Mouse (Mus musculus) liver, embryonic 11.5 days (tissue): ENCODE data around the gene Myo1g. TPM values are rescaled to one million over a fixed set of nuclear protein-coding genes. Genes with fewer than 3 reads are reported as not detected.

Experiments
- ATAC-seq: fragments of 200-750 bp; cut with Nextera tagmentation; replicated peaks from 2 replicates; pipeline ENCODE4 v1.8.0; 2017; ENCODE audit warnings: moderate number of reproducible peaks, mild to moderate bottlenecking, moderate TSS enrichment, moderate library complexity; ENCODE audit not compliant: low FRiP score
- DNase-seq: peaks from one replicate; pipeline ENCODE4 v3.0.0-alpha.2; 2017; ENCODE audit warnings: low spot score
- H3K27ac ChIP-seq: fragments of 300-500 bp; sonication (generic); 2 replicates; pipeline ENCODE4 v1.5.1; 2014; ENCODE audit warnings: mild to moderate bottlenecking, low read depth, low read length, control low read depth
- H3K27me3 ChIP-seq: fragments of 300-500 bp; sonication (generic); replicated peaks from 2 replicates; pipeline ENCODE4 v1.6.1; 2014; ENCODE audit warnings: low read length, mixed read lengths; ENCODE audit not compliant: control insufficient read depth, insufficient read depth
- H3K36me3 ChIP-seq: fragments of 300-500 bp; sonication (generic); 2 replicates; pipeline ENCODE4 v1.6.1; 2014; ENCODE audit warnings: mild to moderate bottlenecking, low read length, moderate library complexity, mixed read lengths; ENCODE audit not compliant: control insufficient read depth, insufficient read depth
- H3K4me1 ChIP-seq: fragments of 300-500 bp; sonication (generic); replicated peaks from 2 replicates; pipeline ENCODE4 v1.6.1; 2014; ENCODE audit warnings: low read length, mixed read lengths; ENCODE audit not compliant: control insufficient read depth, insufficient read depth
- H3K4me2 ChIP-seq: fragments of 300-500 bp; sonication (generic); 2 replicates; pipeline ENCODE4 v1.6.1; 2014; ENCODE audit warnings: mild to moderate bottlenecking, control low read depth, moderate library complexity
- H3K4me3 ChIP-seq: fragments of 300-500 bp; sonication (generic); 2 replicates; pipeline ENCODE4 v1.5.1; 2014; ENCODE audit warnings: low read depth, low read length, control low read depth
- H3K9ac ChIP-seq: fragments of 300-500 bp; sonication (generic); 2 replicates; pipeline ENCODE4 v1.6.1; 2014; ENCODE audit warnings: low read depth, low read length, control low read depth
- H3K9me3 ChIP-seq: fragments of 300-500 bp; sonication (generic); 2 replicates; pipeline ENCODE4 v1.6.1; 2016; ENCODE audit warnings: low read length, inconsistent platforms, mixed read lengths; ENCODE audit not compliant: control insufficient read depth
- WGBS: fragments of 180-500 bp; shearing (Covaris S2); extraction: QIAGEN DNeasy Blood & Tissue Kit; methylation state at CpG from one replicate; pipeline ENCODE4 v1.1.7; 2014; 5-methylcytosine and 5-hydroxymethylcytosine counted together
- microRNA-seq: library from miRNA; unstranded; fragments of <30 nt; microRNA quantifications from one replicate; pipeline ENCODE4, GENCODE M21; 2017; ENCODE audit warnings: borderline number of aligned reads
- polyA plus RNA-seq: library from polyadenylated mRNA; unstranded; fragments of >200 nt; fragmentation: Nextera tagmentation; extraction: Ambion mirVana; gene quantifications from 2 replicates; pipeline ENCODE4 v1.2.1, GENCODE M21; 2014

Gene Myo1g
- polyA plus RNA-seq, 1 experiment from 2014 or later: 5.6 TPM

DNA sequence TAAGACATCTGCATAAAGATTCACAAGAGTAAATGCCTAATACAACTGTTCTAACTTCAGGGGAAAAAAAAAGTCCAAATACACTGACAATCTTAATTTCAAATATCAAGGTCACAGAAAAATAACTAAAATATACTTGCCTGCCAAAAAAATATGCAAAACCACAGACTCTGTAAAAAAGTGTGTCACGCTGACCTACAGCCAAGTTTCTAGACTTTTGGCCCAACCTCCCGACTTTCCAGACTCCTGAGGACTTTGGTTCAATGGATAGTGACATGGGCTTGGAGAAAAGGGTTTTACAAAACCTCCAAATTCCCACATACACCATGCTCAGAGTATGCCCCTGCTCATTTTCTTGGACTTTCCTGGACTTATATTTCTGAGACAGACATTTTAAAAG, 52.2 kb downstream of the Myo1g start:
- WGBS: 88% methylated on average over 2 of the region's 2 CpGs
- DNase-seq (no peak), ATAC-seq (no peak)
- no peak overlapping the region for H3K27ac ChIP-seq
- H3K27me3 ChIP-seq: no peaks in the 10 kb centered on the region
- peaks cover 26% of the 10 kb centered on the region for H3K4me1 ChIP-seq
- H3K36me3 ChIP-seq: peaks cover 16% of the 10 kb centered on the region; the same call in 1 of the 2 replicates
- H3K4me3 ChIP-seq: no peak overlapping the region
- H3K9ac ChIP-seq: no peak overlapping the region
- no peaks in the 10 kb centered on the region for H3K9me3 ChIP-seq
- no peak overlapping the region for H3K4me2 ChIP-seq

DNA sequence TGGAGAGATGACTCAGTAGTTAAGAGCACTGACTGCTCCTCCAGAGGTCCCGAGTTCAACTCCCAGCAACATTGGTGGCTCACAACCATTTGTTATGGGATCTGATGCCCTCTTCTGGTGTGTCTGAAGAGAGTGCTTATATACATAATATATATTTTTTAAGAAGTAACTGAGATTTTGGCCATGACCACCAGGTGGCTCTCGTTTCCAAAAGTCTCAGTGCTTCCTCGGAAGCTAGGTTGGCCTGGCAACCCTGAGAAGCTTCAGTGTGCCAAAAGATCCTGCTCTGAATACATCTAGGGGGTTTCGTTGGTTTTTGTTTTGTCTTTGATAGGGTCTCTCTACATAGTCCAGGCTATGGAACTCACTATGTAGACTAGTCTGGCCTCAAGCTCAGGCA, 55.6 kb downstream of the Myo1g start:
- no peak overlapping the region for H3K27ac ChIP-seq
- H3K9me3 ChIP-seq: no peaks in the 10 kb centered on the region
- DNase-seq (no peak), ATAC-seq (peak; percentile 45)
- H3K4me3 ChIP-seq: no peak overlapping the region
- WGBS: 28% methylated on average over 4 of the region's 4 CpGs
- H3K9ac ChIP-seq: no peak overlapping the region
- H3K36me3 ChIP-seq: peaks cover 10% of the 10 kb centered on the region; the same call in 1 of the 2 replicates
- peaks cover 3% of the 10 kb centered on the region for H3K4me1 ChIP-seq
- H3K27me3 ChIP-seq: no peaks in the 10 kb centered on the region
- no peak overlapping the region for H3K4me2 ChIP-seq

DNA sequence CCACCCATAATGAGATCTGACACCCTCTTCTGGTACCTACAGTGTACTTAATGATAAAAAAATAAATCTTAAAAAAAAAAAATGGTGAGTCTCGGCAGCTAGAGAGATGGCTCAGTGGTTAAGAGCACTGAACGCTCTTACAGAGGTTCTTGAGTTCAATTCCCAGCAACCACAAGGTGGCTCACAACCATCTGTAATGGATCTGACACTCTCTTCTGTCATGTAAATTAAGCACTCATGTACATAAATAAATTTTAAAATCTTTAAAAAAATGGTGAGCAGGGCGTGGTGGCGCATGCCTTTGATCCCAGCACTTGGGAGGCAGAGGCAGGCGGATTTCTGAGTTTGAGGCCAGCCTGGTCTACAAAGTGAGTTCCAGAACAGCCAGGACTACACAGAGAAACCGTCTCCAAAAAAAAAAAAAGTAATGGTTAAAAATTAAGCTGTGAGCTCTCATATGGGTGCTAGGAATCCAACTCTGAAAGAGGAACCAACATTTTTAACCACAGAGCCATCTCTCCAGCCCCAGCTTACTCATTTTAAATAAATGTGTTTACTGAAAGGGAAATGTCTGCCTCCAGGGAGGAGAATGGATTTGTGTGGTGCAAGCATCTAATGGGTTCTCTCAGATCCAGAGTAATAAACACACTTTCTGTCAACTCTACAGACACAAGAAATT, 57.5 kb downstream of the Myo1g start:
- H3K4me3 ChIP-seq: no peak overlapping the region
- ATAC-seq (no peak), DNase-seq (no peak)
- no peaks in the 10 kb centered on the region for H3K9me3 ChIP-seq
- H3K9ac ChIP-seq: no peak overlapping the region
- peaks cover 10% of the 10 kb centered on the region; the same call in 1 of the 2 replicates for H3K36me3 ChIP-seq
- WGBS: 83% methylated on average over 6 of the region's 6 CpGs
- no peaks in the 10 kb centered on the region for H3K27me3 ChIP-seq
- no peak overlapping the region for H3K4me2 ChIP-seq
- H3K4me1 ChIP-seq: no peaks in the 10 kb centered on the region
- no peak overlapping the region for H3K27ac ChIP-seq

Small RNA genes lying within 50 kb of the gene (microRNA-seq; reads per million reads assigned to microRNA genes)
- not detected for gene Gm22123

Other genes starting within 250 kb of the Myo1g start
- gene Tmed4, start 246.1 kb downstream of the Myo1g start, polyA plus RNA-seq: 76.2 and 78.8 TPM in 2 replicates
- 124 and 131 TPM in 2 replicates for gene Ogdh, start 229.3 kb downstream of the Myo1g start, polyA plus RNA-seq
- gene Zmiz2, start 131.9 kb downstream of the Myo1g start, polyA plus RNA-seq: 11.5 and 12.7 TPM in 2 replicates
- gene Ppia, start 105.5 kb downstream of the Myo1g start, polyA plus RNA-seq: 5,363 and 5,401 TPM in 2 replicates
- gene H2afv, start 76.5 kb downstream of the Myo1g start, polyA plus RNA-seq: 242 and 254 TPM in 2 replicates
- gene Purb, start 45.0 kb downstream of the Myo1g start, polyA plus RNA-seq: 13.2 and 13.7 TPM in 2 replicates
- gene Ccm2, start 25.9 kb upstream of the Myo1g start, polyA plus RNA-seq: 74.5 and 82.1 TPM in 2 replicates
- 2.9 and 3.6 TPM in 2 replicates for gene Nacad, start 85.1 kb upstream of the Myo1g start, polyA plus RNA-seq
- 94.3 and 103 TPM in 2 replicates for gene Tbrg4, start 105.1 kb upstream of the Myo1g start, polyA plus RNA-seq
- not detected in 2 replicates for gene Wap, start 117.7 kb upstream of the Myo1g start, polyA plus RNA-seq
- gene Ramp3, start 137.6 kb upstream of the Myo1g start, polyA plus RNA-seq: 0.34 and 0.53 TPM in 2 replicates